Comparison of ENCODE assay signal across 9 mouse cellular contexts in the genomic region with DNA sequence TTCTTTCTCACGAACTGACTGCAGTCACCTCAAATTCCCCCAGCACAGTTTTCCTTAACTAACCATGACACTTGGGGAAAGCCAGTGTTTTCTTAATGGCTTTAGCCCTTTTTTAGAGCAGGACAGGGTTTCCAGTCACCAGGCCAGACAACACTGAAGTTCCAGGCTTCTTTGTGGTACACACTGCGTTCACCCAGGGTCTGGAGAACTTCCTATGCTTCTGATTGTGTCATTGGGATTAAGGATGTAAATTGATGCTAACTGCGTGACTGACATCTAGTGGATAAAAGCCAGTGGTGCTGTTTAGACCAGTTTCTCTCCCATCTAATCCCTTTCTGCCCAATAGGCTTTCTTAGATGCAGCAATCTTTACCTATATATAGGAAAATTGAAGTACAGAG.
DNase-seq lines count a peak whose midpoint lies in the region; ATAC-seq lines count a peak whose summit lies in the region.
"Had no signal": no experiment of that assay in that cellular context is flagged by ENCODE, and none has a peak within 500 bp of the region (broad histone marks: within the 10 kb centered on the region; RNA-seq: fewer than 3 reads in every experiment).

No protein-coding gene starts in this region.

- 26% methylated on average over 3 of the region's 3 CpGs for whole genome bisulfite sequencing in limb, embryonic 12.5 days
- 27% methylated on average over 3 of the region's 3 CpGs for WGBS in neural tube, embryonic 14.5 days
- WGBS in heart, embryonic 12.5 days = 29% methylated on average over 3 of the region's 3 CpGs

- H3K4me2 ChIP-seq in limb, embryonic 12.5 days = no peak overlapping the region
- H3K4me2 ChIP-seq in neural tube, embryonic 14.5 days (ENCODE audit: low read depth, low read length) = no peak overlapping the region
- no peak overlapping the region for H3K4me2 ChIP-seq in heart, embryonic 12.5 days
- H3K4me2 ChIP-seq: embryonic facial prominence, embryonic 15.5 days had no signal

- H3K4me1 ChIP-seq in limb, embryonic 12.5 days (replicated peaks) = peaks cover 12% of the 10 kb centered on the region
- no peaks in the 10 kb centered on the region for H3K4me1 ChIP-seq in neural tube, embryonic 14.5 days (ENCODE audit: control insufficient read depth, insufficient read depth, low read length)
- peaks cover 5% of the 10 kb centered on the region for H3K4me1 ChIP-seq in heart, embryonic 12.5 days (replicated peaks)

- H3K9ac ChIP-seq in limb, embryonic 12.5 days (replicated peaks) = no peak overlapping the region
- no peak overlapping the region for H3K9ac ChIP-seq in neural tube, embryonic 14.5 days (replicated peaks; ENCODE audit: low read depth, low read length)
- no peak overlapping the region for H3K9ac ChIP-seq in heart, embryonic 12.5 days
- H3K9ac ChIP-seq: embryonic facial prominence, embryonic 15.5 days had no signal

- H3K36me3 ChIP-seq in limb, embryonic 12.5 days = no peaks in the 10 kb centered on the region
- no peaks in the 10 kb centered on the region for H3K36me3 ChIP-seq in neural tube, embryonic 14.5 days (ENCODE audit: control insufficient read depth, insufficient read depth, low read length)
- no peaks in the 10 kb centered on the region for H3K36me3 ChIP-seq in heart, embryonic 12.5 days
- H3K36me3 ChIP-seq: embryonic facial prominence, embryonic 15.5 days had no signal

- peak; percentile 42; the same call in 1 of the 2 replicates for ATAC-seq in limb, embryonic 12.5 days (ENCODE audit: insufficient number of reproducible peaks, insufficient read depth, low FRiP score, low TSS enrichment, low read depth)
- peak; percentile 76; the same call in 1 of the 2 replicates for ATAC-seq in neural tube, embryonic 14.5 days (ENCODE audit: low read depth)
- no peak for ATAC-seq in heart, embryonic 12.5 days (ENCODE audit: insufficient number of reproducible peaks, low FRiP score)

- no peak overlapping the region for H3K27ac ChIP-seq in limb, embryonic 12.5 days
- no peak overlapping the region for H3K27ac ChIP-seq in neural tube, embryonic 14.5 days (ENCODE audit: low read depth, low read length)
- no peak overlapping the region for H3K27ac ChIP-seq in heart, embryonic 12.5 days (ENCODE audit: poor library complexity, severe bottlenecking)
- H3K27ac ChIP-seq: embryonic facial prominence, embryonic 15.5 days had no signal

- H3K27me3 ChIP-seq in limb, embryonic 12.5 days = peaks cover 27% of the 10 kb centered on the region
- H3K27me3 ChIP-seq in neural tube, embryonic 14.5 days (ENCODE audit: control insufficient read depth, insufficient read depth, low read length) = no peaks in the 10 kb centered on the region
- H3K27me3 ChIP-seq in heart, embryonic 12.5 days (replicated peaks) = 0 out of 2 replicates have a peak, but pooled peaks cover 11% of the 10 kb centered on the region

- DNase-seq in ovary, postnatal 14 days (ENCODE audit: low spot score) = peak; percentile 16
- DNase-seq in ovary, adult 18-20 months (ENCODE audit: low spot score) = no peak
- peak; percentile 80 for DNase-seq in embryo, embryonic 11 days
- peak; percentile 46 for DNase-seq in hindlimb bud, embryonic 11.5 days (ENCODE audit: extremely low spot score, low read depth, low spot score)
- no peak for DNase-seq in thymus, postnatal 25 days

- H3K9me3 ChIP-seq in limb, embryonic 12.5 days = no peaks in the 10 kb centered on the region
- H3K9me3 ChIP-seq in neural tube, embryonic 14.5 days (ENCODE audit: control insufficient read depth, low read length) = no peaks in the 10 kb centered on the region
- 0 out of 2 replicates have a peak, but pooled peaks cover 4% of the 10 kb centered on the region for H3K9me3 ChIP-seq in heart, embryonic 12.5 days (replicated peaks)

- no peak overlapping the region for H3K4me3 ChIP-seq in limb, embryonic 12.5 days (replicated peaks)
- H3K4me3 ChIP-seq in neural tube, embryonic 14.5 days (ENCODE audit: low read depth, low read length) = no peak overlapping the region
- H3K4me3 ChIP-seq in heart, embryonic 12.5 days = no peak overlapping the region
- H3K4me3 ChIP-seq: embryonic facial prominence, embryonic 15.5 days had no signal

Comparison
In these comparisons a context has a peak if more than half of its experiments do, and no peak if none do; other contexts are left out.
1. DNase-seq: peak in ovary, postnatal 14 days (single experiment), embryo, embryonic 11 days (single experiment) and hindlimb bud, embryonic 11.5 days (single experiment); none in ovary, adult 18-20 months (single experiment) and thymus, postnatal 25 days (single experiment).